Mouse (Mus musculus) embryonic fibroblast, embryonic 13.5 days (primary cell): ENCODE results near the gene Tbx18. TPM values are rescaled to one million over a fixed set of nuclear protein-coding genes. Genes with fewer than 3 reads are reported as not detected.
A peak's percentile ranks its signal among the peaks of the same experiment; 100 is the strongest.

Experiments
- H3K27ac ChIP-seq: 2 replicates; pipeline ENCODE4 v1.5.1; 2012; ENCODE audit warnings: low read length, control low read depth, inconsistent platforms; ENCODE audit not compliant: insufficient read depth
- H3K4me1 ChIP-seq: 2 replicates; pipeline ENCODE4 v1.6.1; 2011; ENCODE audit warnings: low read length; ENCODE audit not compliant: control insufficient read depth, insufficient read depth
- H3K4me3 ChIP-seq: 2 replicates; pipeline ENCODE4 v1.5.1; 2011; ENCODE audit warnings: mild to moderate bottlenecking, control low read depth, low read length; ENCODE audit not compliant: insufficient read depth
- CTCF ChIP-seq: IDR thresholded peaks from 2 replicates; pipeline ENCODE4 v1.5.1; 2011; ENCODE audit warnings: mild to moderate bottlenecking, control low read depth, low read length, moderate library complexity, borderline replicate concordance; ENCODE audit not compliant: insufficient read depth
- POLR2A ChIP-seq: IDR thresholded peaks from 2 replicates; pipeline ENCODE4 v1.6.1; 2011; ENCODE audit warnings: low read depth, mild to moderate bottlenecking, control low read depth, low read length, moderate library complexity
- polyA plus RNA-seq: library from polyadenylated mRNA; stranded (reverse); fragments of >200 nt; gene quantifications from 2 replicates; pipeline ENCODE4 v1.2.4, GENCODE M21; 2011; ENCODE audit warnings: low read depth; ENCODE audit not compliant: missing spikeins, insufficient read length

Tbx18 gene
- polyA plus RNA-seq, 1 experiment, result 15.2 TPM

DNA sequence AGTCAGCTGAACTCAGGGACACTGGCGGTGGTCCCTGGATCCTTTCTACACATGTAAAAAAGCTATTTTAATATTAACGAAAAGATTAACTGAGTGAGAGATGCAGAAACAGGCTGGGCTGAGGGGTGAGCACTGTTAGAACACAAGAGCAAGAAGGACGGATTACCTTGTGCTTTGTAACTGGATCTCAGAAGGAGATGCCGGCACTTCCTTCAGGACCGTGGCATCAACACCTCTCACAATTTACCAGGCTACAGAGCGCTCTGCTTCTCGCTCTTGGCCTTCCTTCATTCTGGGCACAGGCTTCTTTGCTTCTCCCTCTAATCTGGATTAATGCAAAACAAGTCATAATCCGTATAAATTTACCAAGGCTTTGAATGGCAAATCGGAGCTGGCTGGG, 3.6 kb upstream of the Tbx18 start:
- no peak overlapping the region for H3K27ac ChIP-seq
- H3K4me1 ChIP-seq, result no peaks in the 10 kb centered on the region
- no peak for TF ChIP-seq POLR2A
- no peak overlapping the region for H3K4me3 ChIP-seq

DNA sequence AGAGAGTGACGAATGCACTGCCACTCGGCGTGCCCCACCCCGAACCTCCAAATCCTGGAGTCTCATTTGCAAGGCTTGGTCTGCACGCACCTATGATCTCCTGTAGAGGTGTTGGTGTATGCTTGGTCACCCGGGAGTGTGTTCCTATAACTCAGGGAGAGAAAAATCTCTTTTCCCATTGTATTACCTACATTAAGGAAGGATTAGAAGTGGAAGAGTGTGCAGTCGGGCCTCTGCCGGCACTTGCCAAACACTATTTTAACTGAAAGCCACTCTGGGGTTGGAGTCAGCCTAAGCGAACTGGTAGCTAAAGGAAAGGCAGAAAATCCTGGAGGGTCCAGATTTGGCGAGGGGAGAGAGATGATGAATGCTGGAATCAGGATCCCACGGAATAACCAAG, 2.7 kb upstream of the Tbx18 start:
- TF ChIP-seq POLR2A (no peak), CTCF (no peak)
- H3K4me3 ChIP-seq, result no peak overlapping the region
- H3K4me1 ChIP-seq, result no peaks in the 10 kb centered on the region
- no peak overlapping the region for H3K27ac ChIP-seq

DNA sequence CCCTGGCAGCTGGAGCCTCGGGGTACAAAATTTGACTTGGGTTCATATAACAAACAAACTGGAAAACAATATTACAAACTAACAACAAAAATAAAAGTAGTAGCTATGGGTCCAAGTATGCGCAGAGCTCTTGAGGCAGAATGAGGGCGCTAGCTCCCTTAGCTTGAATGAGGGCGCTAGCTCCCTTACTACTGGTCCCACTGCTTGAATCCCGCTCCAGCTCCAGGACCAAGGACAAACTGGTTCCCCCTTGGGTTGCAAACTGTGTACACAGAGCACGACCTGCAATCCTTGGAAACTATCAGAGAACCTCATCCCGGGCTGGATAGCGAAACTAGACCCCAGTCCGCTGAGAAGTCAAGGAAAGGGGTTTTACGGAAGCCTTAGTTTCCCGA, 2.2 kb upstream of the Tbx18 start:
- Histone ChIP-seq H3K4me1 (no peaks in the 10 kb centered on the region), H3K4me3 (no peak overlapping the region), H3K27ac (no peak overlapping the region)
- TF ChIP-seq POLR2A (no peak), CTCF (no peak; the same call in 1 of the 2 replicates)

DNA sequence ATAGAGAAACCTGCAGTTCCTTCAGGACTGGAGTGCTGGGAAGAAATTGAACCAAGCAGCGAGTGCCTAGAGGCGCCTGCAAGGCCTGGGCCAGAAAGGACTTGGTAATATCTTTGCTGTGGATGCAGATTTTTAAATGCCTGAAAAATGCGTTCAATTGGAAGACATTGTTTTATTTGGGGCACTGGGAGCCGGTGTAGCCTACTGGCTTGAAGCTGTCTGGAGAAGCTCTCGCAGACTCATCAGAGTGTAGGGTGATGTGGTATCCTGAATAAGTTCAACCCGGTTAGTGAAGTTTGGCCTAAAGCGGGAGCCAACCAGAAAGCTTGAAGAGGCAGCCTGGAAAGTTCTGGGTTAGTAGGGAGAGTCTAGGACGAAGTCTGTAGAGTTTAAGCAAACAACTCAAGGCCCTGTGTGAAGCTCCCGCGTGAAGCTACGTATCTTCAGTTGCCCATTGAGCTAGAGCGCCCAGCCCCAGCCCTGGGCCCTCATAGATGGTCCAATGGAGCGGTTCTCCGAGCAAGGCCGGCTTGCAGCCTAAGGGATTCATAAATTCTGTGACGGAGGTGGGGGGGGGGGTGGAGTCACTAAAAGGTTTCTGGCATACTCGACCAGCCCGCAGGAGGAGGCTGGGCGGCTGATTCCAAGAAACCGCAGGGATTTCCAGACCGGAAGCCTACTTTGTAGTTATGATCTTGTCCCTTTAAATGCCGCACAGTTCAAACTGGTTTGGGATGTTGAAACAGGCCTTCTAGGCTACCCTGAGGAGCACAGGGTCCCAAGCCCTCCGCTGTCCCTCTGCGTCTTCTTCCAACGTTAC, 1.6 kb upstream of the Tbx18 start:
- no peak for TF ChIP-seq CTCF
- Histone ChIP-seq H3K4me1 (no peaks in the 10 kb centered on the region), H3K27ac (no peak overlapping the region; the same call in 1 of the 2 replicates), H3K4me3 (no peak overlapping the region)

DNA sequence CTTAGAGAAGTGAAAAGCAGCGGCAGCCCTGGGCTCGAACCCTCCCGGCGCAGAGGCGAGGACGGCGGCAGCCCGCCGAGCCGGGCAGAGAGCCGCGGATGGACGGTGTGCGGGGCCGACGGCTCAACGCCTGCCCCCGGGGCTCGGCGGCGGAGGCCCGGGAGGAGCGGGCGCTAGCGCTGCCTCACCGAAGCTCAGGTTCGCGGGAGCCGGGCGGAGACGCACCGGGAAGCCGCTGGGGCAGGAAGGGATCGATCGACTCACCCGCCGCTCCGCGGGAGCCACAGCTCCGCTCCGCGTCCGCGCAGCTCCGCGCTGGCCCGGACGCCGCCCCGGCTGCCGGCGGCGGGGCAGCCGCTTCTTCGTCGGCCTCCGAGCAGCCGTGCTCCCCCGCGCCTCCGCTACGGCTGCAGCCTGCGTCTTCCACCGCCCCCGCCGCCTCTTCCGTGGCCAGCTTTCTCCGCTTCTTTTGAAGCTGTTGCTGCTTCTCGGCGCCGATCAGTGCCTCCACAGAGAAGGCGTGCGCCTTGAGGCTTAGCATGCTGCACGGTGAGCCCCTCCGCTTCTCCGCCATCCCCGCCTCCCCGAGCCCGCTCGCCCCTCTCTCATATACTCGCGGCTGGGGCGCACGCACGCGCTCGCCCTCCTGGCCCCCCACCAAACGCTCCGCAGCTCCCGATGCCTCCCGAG, 644 bp downstream of the Tbx18 start:
- Histone ChIP-seq H3K4me3 (peak overlapping the region; percentile 54), H3K27ac (peak overlapping the region; percentile 24; the same call in 1 of the 2 replicates), H3K4me1 (no peaks in the 10 kb centered on the region)
- TF ChIP-seq POLR2A (no peak), CTCF (no peak)

DNA sequence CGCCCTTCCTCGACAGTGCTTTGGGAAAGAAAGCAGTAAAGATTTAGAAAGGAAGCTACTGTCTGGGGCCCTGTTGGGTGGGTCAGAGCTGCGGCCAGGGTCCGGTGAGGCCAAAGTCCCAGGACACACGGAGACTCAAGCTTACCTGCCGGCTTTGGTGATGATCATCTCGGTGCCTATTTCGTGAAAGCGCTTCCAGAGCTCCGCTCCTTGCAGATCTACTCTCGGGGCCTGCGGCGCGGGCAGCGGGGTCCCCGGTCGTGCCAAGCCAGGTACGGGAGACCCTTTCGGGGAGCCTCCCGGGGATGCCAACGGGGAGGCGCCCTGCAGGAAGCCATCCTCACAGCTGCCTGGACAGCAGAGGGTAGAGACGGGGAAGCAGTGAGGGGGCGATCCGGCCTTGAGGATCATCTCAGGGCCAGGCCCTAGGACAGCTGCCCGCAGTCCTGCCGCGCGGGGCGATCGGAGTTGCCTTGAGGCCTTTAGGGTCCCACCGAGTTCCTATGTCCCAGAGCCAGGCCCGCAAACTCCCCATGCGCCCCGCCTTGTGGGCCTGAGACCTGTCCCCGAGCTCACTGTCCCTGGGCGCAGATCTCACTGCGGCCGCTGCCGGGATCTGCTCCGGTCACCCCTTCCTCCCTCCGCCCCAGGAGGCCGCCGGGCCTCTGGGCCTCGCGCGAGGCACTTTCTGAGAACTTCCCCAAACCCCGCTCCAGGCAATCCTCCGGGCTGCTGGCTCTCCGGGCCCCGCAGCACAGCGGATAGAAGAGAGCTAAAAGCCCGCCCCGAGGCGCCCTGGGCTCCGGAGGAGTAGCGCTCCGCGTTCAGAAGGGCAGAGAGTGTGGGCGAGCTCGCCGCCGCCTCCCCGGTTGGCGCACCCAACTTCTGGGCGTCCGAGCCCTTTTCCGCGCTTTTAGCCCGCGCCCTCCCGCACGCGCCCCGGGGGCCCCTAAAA, 1.5 kb downstream of the Tbx18 start:
- 0 out of 2 replicates have a peak overlapping the region, but pooled peaks have one; percentile 22 for H3K27ac ChIP-seq
- H3K4me1 ChIP-seq, result no peaks in the 10 kb centered on the region
- peak overlapping the region; percentile 54 for H3K4me3 ChIP-seq
- no peak for TF ChIP-seq CTCF
- no peak for TF ChIP-seq POLR2A

DNA sequence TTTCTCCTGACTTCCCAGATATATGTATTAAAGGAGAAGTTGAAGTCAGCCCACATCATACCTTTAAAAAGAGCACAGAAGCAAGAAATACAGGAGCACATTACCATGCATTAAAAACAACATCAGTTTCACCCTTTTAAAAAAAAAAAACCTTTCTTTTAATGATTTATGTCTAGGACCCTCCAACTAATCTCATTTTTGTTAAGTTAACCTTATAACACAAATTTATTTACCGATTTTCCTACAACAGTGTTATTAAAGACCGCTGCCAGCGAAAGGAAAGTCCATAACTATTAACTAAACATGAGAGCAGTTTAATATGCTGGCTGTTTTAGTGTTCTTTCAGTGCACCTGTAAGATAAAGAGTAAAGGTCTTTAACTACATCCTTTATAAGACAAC, 3.0 kb downstream of the Tbx18 start:
- TF ChIP-seq POLR2A (no peak), CTCF (no peak)
- Histone ChIP-seq H3K27ac (no peak overlapping the region), H3K4me3 (no peak overlapping the region), H3K4me1 (no peaks in the 10 kb centered on the region)

DNA sequence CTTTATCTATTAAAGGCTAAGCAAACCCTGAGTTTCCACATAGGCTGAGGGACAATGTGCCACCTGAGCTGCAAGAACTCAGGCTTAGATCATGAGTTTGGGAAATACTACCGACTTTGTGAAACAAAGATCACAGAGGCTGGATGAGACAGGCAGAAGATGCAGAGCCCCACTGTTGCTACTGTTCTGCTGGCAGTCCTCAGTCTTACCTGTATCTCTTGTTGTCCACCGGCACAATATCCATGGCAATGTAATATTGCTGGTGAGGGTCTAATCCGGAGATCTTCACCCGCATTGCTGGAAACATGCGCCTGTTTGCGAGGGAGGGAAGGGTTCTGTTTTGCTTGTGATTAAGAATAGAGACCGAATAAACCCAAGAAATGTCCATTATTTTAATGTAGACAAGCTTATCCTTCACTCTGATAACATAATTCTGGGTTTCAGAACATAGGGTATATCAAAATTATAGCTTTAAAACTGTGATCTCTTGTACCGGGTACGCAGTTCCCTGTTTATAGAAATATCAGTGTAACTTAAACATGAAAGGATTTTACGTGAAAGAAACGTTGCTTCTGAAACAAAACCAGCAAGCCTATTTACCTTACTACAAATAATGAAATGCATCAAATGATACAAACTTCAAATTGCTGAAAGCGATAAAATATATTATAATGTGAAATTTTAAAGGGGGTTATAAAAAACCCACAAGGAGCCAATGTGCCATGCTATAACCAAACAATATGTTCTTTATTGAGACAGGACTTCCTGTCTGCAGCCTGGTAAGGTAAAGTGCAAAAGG, 3.7 kb downstream of the Tbx18 start:
- TF ChIP-seq POLR2A (no peak), CTCF (no peak)
- no peak overlapping the region for H3K27ac ChIP-seq
- H3K4me1 ChIP-seq, result no peaks in the 10 kb centered on the region
- H3K4me3 ChIP-seq, result no peak overlapping the region

DNA sequence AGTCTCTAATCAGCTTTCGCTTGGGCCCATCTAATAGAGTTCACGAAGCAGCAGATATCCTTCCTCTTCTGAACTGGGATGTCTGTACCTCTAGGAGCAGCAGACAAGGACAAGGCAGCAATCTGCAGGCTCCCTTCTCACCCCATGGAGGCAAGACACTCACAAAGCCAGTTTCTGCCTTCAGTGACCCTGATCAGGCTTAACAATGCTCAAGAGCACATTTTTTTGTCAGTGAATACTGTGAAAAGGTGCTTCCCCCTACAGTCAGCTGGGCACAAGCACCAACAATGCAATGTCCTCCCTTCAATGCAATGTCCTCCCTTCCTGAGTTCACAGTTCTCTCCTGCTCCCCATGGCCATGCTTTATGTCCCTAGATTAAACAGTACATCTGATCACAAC, 9.3 kb downstream of the Tbx18 start:
- Histone ChIP-seq H3K4me3 (no peak overlapping the region), H3K4me1 (no peaks in the 10 kb centered on the region), H3K27ac (no peak overlapping the region)
- TF ChIP-seq POLR2A, result no peak
- TF ChIP-seq CTCF, result peak; percentile 36; the same call in 1 of the 2 replicates
